Mouse (Mus musculus): Measurements from ENCODE around the gene Sh3bgrl2. TPM values are rescaled to one million over a fixed set of nuclear protein-coding genes. Genes with fewer than 3 reads are reported as not detected.

Gene Sh3bgrl2
- polyA plus RNA-seq, 1 experiment from 2014 or later = 13.9 TPM

GRCm38 (mm10) chr9:83643139-83643538 is 95.0 kb downstream of the Sh3bgrl2 start:
- ATAC-seq (ENCODE audit: insufficient number of reproducible peaks, insufficient read depth, low FRiP score, low read depth) = no peak

GRCm38 (mm10) chr9:83643833-83644232 is 95.7 kb downstream of the Sh3bgrl2 start:
- peaks cover 2 to 13% of the 10 kb centered on the region in 2 experiments; a peak in 3 of 4 replicates for H3K4me1 ChIP-seq (ENCODE audit: control insufficient read depth in 2 of 2, insufficient read depth in 2 of 2, low read length in 2 of 2)
- ATAC-seq (ENCODE audit: insufficient number of reproducible peaks, insufficient read depth, low FRiP score, low read depth) = no peak
- no peak overlapping the region for H3K4me3 ChIP-seq (ENCODE audit: control insufficient read depth in 1 of 2, insufficient read depth in 1 of 2, low read depth in 1 of 2, low read length in 2 of 2)
- WGBS = 56% methylated on average over 4 of the region's 4 CpGs
- no peak overlapping the region for H3K9ac ChIP-seq (ENCODE audit: low read length)
- H3K27ac ChIP-seq (replicated peaks in 1 of 2; ENCODE audit: control insufficient read depth in 1 of 2, insufficient read depth in 1 of 2, low read depth in 2 of 2, low read length in 2 of 2) = no peak overlapping the region
- H3K27me3 ChIP-seq (ENCODE audit: control insufficient read depth, insufficient read depth, low read length) = no peaks in the 10 kb centered on the region
- H3K9me3 ChIP-seq (ENCODE audit: control insufficient read depth, low read length) = no peaks in the 10 kb centered on the region
- H3K36me3 ChIP-seq (ENCODE audit: control insufficient read depth, insufficient read depth, low read length) = no peaks in the 10 kb centered on the region
- no peak overlapping the region for H3K4me2 ChIP-seq (ENCODE audit: low read length)

More at GRCm38 (mm10) chr9:83643139-83643538, 95.0 kb downstream of the Sh3bgrl2 start:
- Histone ChIP-seq H3K4me2 (ENCODE audit: low read length) (no peak overlapping the region), H3K9ac (ENCODE audit: low read length) (no peak overlapping the region), H3K4me3 (ENCODE audit: control insufficient read depth in 1 of 2, insufficient read depth in 1 of 2, low read depth in 1 of 2, low read length in 2 of 2) (no peak overlapping the region), H3K9me3 (ENCODE audit: control insufficient read depth, low read length) (no peaks in the 10 kb centered on the region), H3K4me1 (ENCODE audit: control insufficient read depth in 2 of 2, insufficient read depth in 2 of 2, low read length in 2 of 2) (peaks cover 2 to 13% of the 10 kb centered on the region in 2 experiments; a peak in 3 of 4 replicates), H3K27ac (replicated peaks in 1 of 2; ENCODE audit: control insufficient read depth in 1 of 2, insufficient read depth in 1 of 2, low read depth in 2 of 2, low read length in 2 of 2) (no peak overlapping the region), H3K36me3 (ENCODE audit: control insufficient read depth, insufficient read depth, low read length) (no peaks in the 10 kb centered on the region), H3K27me3 (ENCODE audit: control insufficient read depth, insufficient read depth, low read length) (no peaks in the 10 kb centered on the region)
- 13% methylated on average over 4 of the region's 4 CpGs for WGBS

- no peaks in the 10 kb centered on the region for H3K36me3 ChIP-seq (ENCODE audit: control insufficient read depth, insufficient read depth, low read length)
- no peak overlapping the region for H3K27ac ChIP-seq (replicated peaks in 1 of 2; ENCODE audit: control insufficient read depth in 1 of 2, insufficient read depth in 1 of 2, low read depth in 2 of 2, low read length in 2 of 2)
- no peaks in the 10 kb centered on the region for H3K27me3 ChIP-seq (ENCODE audit: control insufficient read depth, insufficient read depth, low read length)
- no peak for ATAC-seq (ENCODE audit: insufficient number of reproducible peaks, insufficient read depth, low FRiP score, low read depth)
- no peak overlapping the region for H3K4me2 ChIP-seq (ENCODE audit: low read length)
- H3K4me3 ChIP-seq (ENCODE audit: control insufficient read depth in 1 of 2, insufficient read depth in 1 of 2, low read depth in 1 of 2, low read length in 2 of 2) = no peak overlapping the region
- H3K4me1 ChIP-seq (ENCODE audit: control insufficient read depth in 2 of 2, insufficient read depth in 2 of 2, low read length in 2 of 2) = peaks cover 2 to 13% of the 10 kb centered on the region in 2 experiments; a peak in 3 of 4 replicates
- no peaks in the 10 kb centered on the region for H3K9me3 ChIP-seq (ENCODE audit: control insufficient read depth, low read length)
- H3K9ac ChIP-seq (ENCODE audit: low read length) = no peak overlapping the region
- WGBS = 78% methylated on average over 2 of the region's 2 CpGs
Observed at GRCm38 (mm10) chr9:83646215-83646614, 98.1 kb downstream of the Sh3bgrl2 start.

GRCm38 (mm10) chr9:83646691-83647090 is 98.6 kb downstream of the Sh3bgrl2 start:
- no peak overlapping the region for H3K4me2 ChIP-seq (ENCODE audit: low read length)
- H3K4me1 ChIP-seq (ENCODE audit: control insufficient read depth in 2 of 2, insufficient read depth in 2 of 2, low read length in 2 of 2) = peaks cover 2 to 13% of the 10 kb centered on the region in 2 experiments; a peak in 3 of 4 replicates
- no peaks in the 10 kb centered on the region for H3K36me3 ChIP-seq (ENCODE audit: control insufficient read depth, insufficient read depth, low read length)
- H3K9me3 ChIP-seq (ENCODE audit: control insufficient read depth, low read length) = no peaks in the 10 kb centered on the region
- no peak overlapping the region for H3K4me3 ChIP-seq (ENCODE audit: control insufficient read depth in 1 of 2, insufficient read depth in 1 of 2, low read depth in 1 of 2, low read length in 2 of 2)
- ATAC-seq (ENCODE audit: insufficient number of reproducible peaks, insufficient read depth, low FRiP score, low read depth) = no peak
- 86% methylated on average over 5 of the region's 5 CpGs for WGBS
- H3K27ac ChIP-seq (replicated peaks in 1 of 2; ENCODE audit: control insufficient read depth in 1 of 2, insufficient read depth in 1 of 2, low read depth in 2 of 2, low read length in 2 of 2) = no peak overlapping the region
- H3K9ac ChIP-seq (ENCODE audit: low read length) = no peak overlapping the region
- no peaks in the 10 kb centered on the region for H3K27me3 ChIP-seq (ENCODE audit: control insufficient read depth, insufficient read depth, low read length)

- no peaks in the 10 kb centered on the region for H3K36me3 ChIP-seq (ENCODE audit: control insufficient read depth, insufficient read depth, low read length)
- WGBS = 54% methylated on average over 7 of the region's 7 CpGs
- H3K4me1 ChIP-seq (ENCODE audit: control insufficient read depth in 2 of 2, insufficient read depth in 2 of 2, low read length in 2 of 2) = peaks cover 0 to 9% of the 10 kb centered on the region in 2 experiments; a peak in 3 of 4 replicates
- H3K27me3 ChIP-seq (ENCODE audit: control insufficient read depth, insufficient read depth, low read length) = no peaks in the 10 kb centered on the region
- H3K4me3 ChIP-seq (ENCODE audit: control insufficient read depth in 1 of 2, insufficient read depth in 1 of 2, low read depth in 1 of 2, low read length in 2 of 2) = no peak overlapping the region
- no peak overlapping the region for H3K27ac ChIP-seq (replicated peaks in 1 of 2; ENCODE audit: control insufficient read depth in 1 of 2, insufficient read depth in 1 of 2, low read depth in 2 of 2, low read length in 2 of 2)
- no peak for ATAC-seq (ENCODE audit: insufficient number of reproducible peaks, insufficient read depth, low FRiP score, low read depth)
- no peak overlapping the region for H3K9ac ChIP-seq (ENCODE audit: low read length)
- no peak overlapping the region for H3K4me2 ChIP-seq (ENCODE audit: low read length)
- H3K9me3 ChIP-seq (ENCODE audit: control insufficient read depth, low read length) = no peaks in the 10 kb centered on the region
Observed at GRCm38 (mm10) chr9:83647919-83648705, 100.0 kb downstream of the Sh3bgrl2 start.

- no peak overlapping the region for H3K27ac ChIP-seq (replicated peaks in 1 of 2; ENCODE audit: control insufficient read depth in 1 of 2, insufficient read depth in 1 of 2, low read depth in 2 of 2, low read length in 2 of 2)
- no peak overlapping the region for H3K4me2 ChIP-seq (ENCODE audit: low read length)
- no peak for ATAC-seq (ENCODE audit: insufficient number of reproducible peaks, insufficient read depth, low FRiP score, low read depth)
- H3K36me3 ChIP-seq (ENCODE audit: control insufficient read depth, insufficient read depth, low read length) = no peaks in the 10 kb centered on the region
- no peak overlapping the region for H3K9ac ChIP-seq (ENCODE audit: low read length)
- H3K4me1 ChIP-seq (ENCODE audit: control insufficient read depth in 2 of 2, insufficient read depth in 2 of 2, low read length in 2 of 2) = peaks cover 0 to 4% of the 10 kb centered on the region in 2 experiments; a peak in 3 of 4 replicates
- 21% methylated on average over 3 of the region's 3 CpGs for WGBS
- H3K4me3 ChIP-seq (ENCODE audit: control insufficient read depth in 1 of 2, insufficient read depth in 1 of 2, low read depth in 1 of 2, low read length in 2 of 2) = no peak overlapping the region
- no peaks in the 10 kb centered on the region for H3K9me3 ChIP-seq (ENCODE audit: control insufficient read depth, low read length)
- H3K27me3 ChIP-seq (ENCODE audit: control insufficient read depth, insufficient read depth, low read length) = no peaks in the 10 kb centered on the region
Observed at GRCm38 (mm10) chr9:83648733-83649132, 100.6 kb downstream of the Sh3bgrl2 start.

- no peaks in the 10 kb centered on the region for H3K27me3 ChIP-seq (ENCODE audit: control insufficient read depth, insufficient read depth, low read length)
- no peaks in the 10 kb centered on the region; a peak in 2 of 4 replicates for H3K4me1 ChIP-seq (ENCODE audit: control insufficient read depth in 2 of 2, insufficient read depth in 2 of 2, low read length in 2 of 2)
- no peak overlapping the region for H3K27ac ChIP-seq (replicated peaks in 1 of 2; ENCODE audit: control insufficient read depth in 1 of 2, insufficient read depth in 1 of 2, low read depth in 2 of 2, low read length in 2 of 2)
- H3K9me3 ChIP-seq (ENCODE audit: control insufficient read depth, low read length) = no peaks in the 10 kb centered on the region
- H3K4me3 ChIP-seq (ENCODE audit: control insufficient read depth in 1 of 2, insufficient read depth in 1 of 2, low read depth in 1 of 2, low read length in 2 of 2) = no peak overlapping the region
- 72% methylated on average over 13 of the region's 13 CpGs for WGBS
- no peak for ATAC-seq (ENCODE audit: insufficient number of reproducible peaks, insufficient read depth, low FRiP score, low read depth)
- no peak overlapping the region for H3K9ac ChIP-seq (ENCODE audit: low read length)
- H3K4me2 ChIP-seq (ENCODE audit: low read length) = no peak overlapping the region
- no peaks in the 10 kb centered on the region for H3K36me3 ChIP-seq (ENCODE audit: control insufficient read depth, insufficient read depth, low read length)
Observed at GRCm38 (mm10) chr9:83652015-83652414, 103.9 kb downstream of the Sh3bgrl2 start.
